Mouse (Mus musculus) intestine, embryonic 14.5 days (tissue): ENCODE results near the gene Ccdc6. TPM values are rescaled to one million over a fixed set of nuclear protein-coding genes. Genes with fewer than 3 reads are reported as not detected.

Experiments used
- ATAC-seq: fragments of 200-750 bp; cut with Nextera tagmentation; replicated peaks from 2 replicates; pipeline ENCODE4 v1.8.0; 2017; ENCODE audit warnings: low read depth, moderate number of reproducible peaks, moderate TSS enrichment, moderate library complexity; ENCODE audit not compliant: low FRiP score, low TSS enrichment
- DNase-seq: peaks from one replicate; pipeline ENCODE4 v3.0.0-alpha.2; 2018; ENCODE audit warnings: low spot score
- H3K27ac ChIP-seq: fragments of 300-500 bp; sonication (generic); 2 replicates; pipeline ENCODE4 v1.5.1; 2014; ENCODE audit warnings: low read depth, mild to moderate bottlenecking, control low read depth
- H3K27me3 ChIP-seq: fragments of 300-500 bp; sonication (generic); replicated peaks from 2 replicates; pipeline ENCODE4 v1.6.1; 2014; ENCODE audit warnings: low read length, control low read depth; ENCODE audit not compliant: control insufficient read depth, insufficient read depth
- H3K36me3 ChIP-seq: fragments of 300-500 bp; sonication (generic); 2 replicates; pipeline ENCODE4 v1.6.1; 2014; ENCODE audit warnings: low read length, control low read depth; ENCODE audit not compliant: control insufficient read depth, insufficient read depth
- H3K4me1 ChIP-seq: fragments of 300-500 bp; sonication (generic); replicated peaks from 2 replicates; pipeline ENCODE4 v1.6.1; 2014; ENCODE audit warnings: low read length, control low read depth, mixed read lengths; ENCODE audit not compliant: control insufficient read depth, insufficient read depth
- H3K4me2 ChIP-seq: fragments of 300-500 bp; sonication (generic); 2 replicates; pipeline ENCODE4 v1.6.1; 2014; ENCODE audit warnings: low read length
- H3K4me3 ChIP-seq: fragments of 300-500 bp; sonication (generic); 2 replicates; pipeline ENCODE4 v1.5.1; 2014; ENCODE audit warnings: low read depth, low read length, control low read depth, mixed read lengths
- H3K9ac ChIP-seq: fragments of 300-500 bp; sonication (generic); 2 replicates; pipeline ENCODE4 v1.6.1; 2014; ENCODE audit warnings: mild to moderate bottlenecking, low read length
- H3K9me3 ChIP-seq: fragments of 300-500 bp; sonication (generic); 2 replicates; pipeline ENCODE4 v1.6.1; 2016; ENCODE audit warnings: low read length, control low read depth; ENCODE audit not compliant: control insufficient read depth
- WGBS: fragments of 180-500 bp; shearing (Covaris S2); extraction: QIAGEN DNeasy Blood & Tissue Kit; methylation state at CpG from one replicate; pipeline ENCODE4 v1.1.7; 2014; 5-methylcytosine and 5-hydroxymethylcytosine counted together
- polyA plus RNA-seq: library from polyadenylated mRNA; unstranded; fragments of >200 nt; fragmentation: Nextera tagmentation; extraction: Ambion mirVana; gene quantifications from 2 replicates; pipeline ENCODE4 v1.2.1, GENCODE M21; 2014

Gene Ccdc6
- polyA plus RNA-seq, 1 experiment from 2014 or later = 23.7 TPM

DNA sequence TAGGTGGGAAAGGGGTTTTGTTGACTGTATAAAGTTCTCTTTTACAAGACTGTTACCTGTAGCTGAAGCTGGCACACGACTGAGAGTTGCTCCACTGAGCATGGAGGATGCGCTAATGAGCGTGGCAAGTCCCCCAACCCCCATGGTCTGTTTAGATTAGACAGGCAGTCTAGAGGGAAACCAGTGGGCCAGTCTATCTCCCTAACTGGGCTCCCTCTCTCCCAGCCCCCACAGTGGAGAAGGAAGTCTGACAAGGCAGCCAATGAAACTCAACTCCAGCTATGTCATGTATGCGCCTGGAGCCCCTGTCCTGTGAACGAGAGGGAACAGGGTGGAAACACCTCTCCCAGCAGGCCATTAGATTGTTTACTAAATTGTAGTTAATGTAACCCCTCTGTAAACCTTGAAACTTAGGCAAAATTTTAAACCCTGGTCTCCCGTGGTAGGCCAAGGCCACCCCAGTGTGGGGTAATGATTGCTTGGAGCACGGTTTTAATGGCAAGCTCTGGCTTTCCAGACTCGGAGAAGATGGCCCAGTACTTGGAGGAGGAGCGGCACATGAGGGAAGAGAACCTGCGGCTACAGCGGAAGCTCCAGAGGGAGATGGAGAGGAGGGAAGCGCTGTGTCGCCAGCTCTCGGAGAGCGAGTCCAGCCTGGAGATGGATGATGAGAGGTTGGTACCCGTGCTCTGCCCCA is 77.7 kb downstream of the Ccdc6 start:
- no peak overlapping the region for H3K4me3 ChIP-seq
- no peaks in the 10 kb centered on the region for H3K27me3 ChIP-seq
- H3K9me3 ChIP-seq = no peaks in the 10 kb centered on the region
- no peak overlapping the region for H3K27ac ChIP-seq
- H3K4me2 ChIP-seq = no peak overlapping the region
- WGBS = 58% methylated on average over 16 of the region's 16 CpGs
- no peak for DNase-seq
- peaks cover 63% of the 10 kb centered on the region for H3K36me3 ChIP-seq
- H3K4me1 ChIP-seq = 0 out of 2 replicates have a peak, but pooled peaks cover 3% of the 10 kb centered on the region
- H3K9ac ChIP-seq = no peak overlapping the region
- ATAC-seq = no peak

DNA sequence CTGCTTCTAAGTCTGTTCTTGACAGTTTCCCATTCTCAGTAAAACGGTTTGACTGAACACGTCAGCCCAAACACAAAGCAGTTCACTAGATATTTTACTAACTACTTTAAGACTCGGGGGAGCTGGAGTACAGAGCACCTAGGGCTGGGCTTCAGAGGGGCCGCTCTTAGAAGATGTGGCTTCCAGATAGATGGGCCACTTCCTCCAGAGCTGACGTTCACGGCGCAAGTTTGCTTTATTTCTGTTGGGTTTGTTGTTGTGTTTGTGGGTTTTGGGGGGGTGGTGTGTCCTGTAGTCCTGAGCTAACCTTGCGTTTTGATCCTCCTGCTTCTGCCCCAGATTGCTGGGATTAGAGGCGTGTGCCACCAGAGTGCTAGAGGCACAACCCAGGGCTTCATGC is 83.8 kb downstream of the Ccdc6 start:
- Histone ChIP-seq H3K4me1 (no peaks in the 10 kb centered on the region; the same call in 1 of the 2 replicates), H3K4me2 (no peak overlapping the region), H3K4me3 (no peak overlapping the region), H3K36me3 (peaks cover 44% of the 10 kb centered on the region), H3K27me3 (no peaks in the 10 kb centered on the region), H3K27ac (no peak overlapping the region), H3K9ac (no peak overlapping the region), H3K9me3 (no peaks in the 10 kb centered on the region)
- DNase-seq = no peak
- WGBS = 85% methylated on average over 9 of the region's 9 CpGs
- ATAC-seq = no peak

DNA sequence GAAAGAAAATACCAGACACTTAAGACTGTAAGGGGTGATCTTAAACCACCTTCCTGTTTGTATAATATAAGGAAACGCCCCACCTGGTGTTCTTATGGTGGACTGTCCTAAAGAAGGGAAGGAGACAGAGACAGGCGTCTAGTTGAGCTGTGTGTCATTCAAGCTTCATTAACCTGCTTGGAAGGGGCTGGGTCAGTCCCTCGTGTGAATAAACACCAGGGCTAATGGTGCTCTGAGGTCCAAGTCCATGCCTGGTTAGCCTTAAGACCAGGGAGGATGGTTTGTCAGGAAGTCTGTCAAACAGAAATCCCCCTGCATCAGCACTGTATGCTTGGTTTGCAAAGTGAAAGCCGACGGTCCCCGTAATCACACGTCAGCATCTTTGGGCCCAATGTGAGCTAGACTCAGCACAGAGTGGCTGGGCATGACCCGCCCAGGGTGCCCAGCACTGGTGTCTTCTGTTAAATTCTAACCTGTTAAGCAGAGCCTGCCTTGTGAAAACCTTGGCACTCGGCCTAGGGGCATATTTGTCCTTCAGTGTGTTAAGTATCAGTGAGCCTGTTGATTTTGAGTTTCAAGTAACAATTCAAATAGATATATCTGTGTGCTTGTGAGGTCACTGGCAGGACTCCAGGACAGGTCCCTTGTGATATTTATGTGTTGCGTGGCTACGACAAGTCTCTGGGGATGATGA is 84.5 kb downstream of the Ccdc6 start:
- Histone ChIP-seq H3K4me1 (no peaks in the 10 kb centered on the region; the same call in 1 of the 2 replicates), H3K9me3 (no peaks in the 10 kb centered on the region), H3K4me2 (no peak overlapping the region), H3K27ac (no peak overlapping the region), H3K9ac (no peak overlapping the region), H3K4me3 (no peak overlapping the region), H3K27me3 (no peaks in the 10 kb centered on the region), H3K36me3 (peaks cover 38% of the 10 kb centered on the region)
- ATAC-seq (no peak), DNase-seq (no peak)
- WGBS = 79% methylated on average over 11 of the region's 11 CpGs

DNA sequence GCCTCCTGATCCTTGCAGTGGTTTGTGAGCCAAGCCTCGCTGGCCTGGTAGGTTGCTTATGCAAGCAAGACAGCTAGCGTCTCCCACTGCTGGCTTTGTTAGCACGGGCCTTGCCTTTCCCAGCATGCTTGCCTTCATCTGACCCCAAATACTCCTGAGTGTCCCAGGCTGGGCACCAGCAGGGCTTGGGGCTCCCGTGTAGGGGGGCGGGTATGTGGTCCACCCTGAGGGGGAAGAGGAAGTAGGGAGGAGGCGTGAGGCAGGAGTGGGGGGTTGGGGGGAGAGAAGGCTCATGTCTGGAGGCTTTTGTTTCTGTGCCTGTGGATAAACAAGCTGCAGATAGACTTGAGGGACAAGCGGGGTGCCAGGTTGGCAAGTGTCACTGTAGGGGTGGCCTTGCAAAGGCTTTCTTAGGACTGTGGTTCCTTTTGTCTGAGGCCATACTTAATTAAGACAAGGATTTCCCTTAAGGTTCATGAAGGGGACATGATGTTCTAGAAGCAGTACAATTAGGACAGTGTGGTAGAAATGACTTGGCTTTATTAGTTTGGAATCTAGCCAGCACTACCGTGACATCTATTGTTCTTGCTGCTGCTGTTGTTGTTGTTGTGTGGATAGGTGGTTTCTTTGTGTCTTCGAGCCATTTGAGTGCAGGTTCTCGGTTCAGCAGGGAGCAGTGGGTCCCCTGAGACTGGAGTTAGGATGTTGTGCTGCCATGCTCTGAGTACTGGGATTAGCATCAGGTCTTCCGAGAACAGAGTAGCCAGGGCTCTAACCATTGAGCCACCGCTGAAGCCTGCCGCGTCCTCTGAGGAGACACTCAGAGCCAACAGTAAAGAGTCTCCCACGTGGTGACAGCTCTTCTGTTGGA is 86.5 kb downstream of the Ccdc6 start:
- DNase-seq = no peak
- Histone ChIP-seq H3K9me3 (no peaks in the 10 kb centered on the region), H3K27me3 (no peaks in the 10 kb centered on the region), H3K9ac (no peak overlapping the region), H3K4me2 (no peak overlapping the region), H3K27ac (no peak overlapping the region), H3K36me3 (peaks cover 40% of the 10 kb centered on the region), H3K4me1 (no peaks in the 10 kb centered on the region; the same call in 1 of the 2 replicates), H3K4me3 (no peak overlapping the region)
- 76% methylated on average over 15 of the region's 15 CpGs for WGBS
- no peak for ATAC-seq

DNA sequence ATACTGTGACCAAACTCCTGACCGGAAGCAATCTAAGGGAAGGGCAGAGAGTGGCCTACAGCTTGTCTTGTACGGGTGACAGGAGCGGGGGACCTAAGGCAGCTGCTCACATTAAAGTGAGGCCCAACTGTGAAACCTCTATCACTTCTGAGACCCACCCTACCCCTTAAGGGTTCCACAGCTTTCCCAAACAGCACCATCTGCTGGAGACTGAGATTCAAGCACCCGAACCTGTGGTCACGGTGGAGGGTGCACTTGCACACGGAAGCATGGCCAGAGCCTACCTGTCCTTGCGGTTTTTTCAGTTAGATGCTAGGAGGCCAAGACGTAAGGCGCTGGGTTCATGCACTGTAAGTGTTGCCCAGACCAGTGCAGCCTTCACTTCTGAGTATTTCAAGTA is 89.2 kb downstream of the Ccdc6 start:
- H3K27ac ChIP-seq = no peak overlapping the region
- DNase-seq (no peak), ATAC-seq (no peak; the same call in 1 of the 2 replicates)
- 69% methylated on average over 9 of the region's 9 CpGs for WGBS
- H3K9me3 ChIP-seq = no peaks in the 10 kb centered on the region
- H3K4me1 ChIP-seq = no peaks in the 10 kb centered on the region; the same call in 1 of the 2 replicates
- H3K4me3 ChIP-seq = no peak overlapping the region
- peaks cover 50% of the 10 kb centered on the region for H3K36me3 ChIP-seq
- no peak overlapping the region for H3K9ac ChIP-seq
- no peaks in the 10 kb centered on the region for H3K27me3 ChIP-seq
- no peak overlapping the region for H3K4me2 ChIP-seq

DNA sequence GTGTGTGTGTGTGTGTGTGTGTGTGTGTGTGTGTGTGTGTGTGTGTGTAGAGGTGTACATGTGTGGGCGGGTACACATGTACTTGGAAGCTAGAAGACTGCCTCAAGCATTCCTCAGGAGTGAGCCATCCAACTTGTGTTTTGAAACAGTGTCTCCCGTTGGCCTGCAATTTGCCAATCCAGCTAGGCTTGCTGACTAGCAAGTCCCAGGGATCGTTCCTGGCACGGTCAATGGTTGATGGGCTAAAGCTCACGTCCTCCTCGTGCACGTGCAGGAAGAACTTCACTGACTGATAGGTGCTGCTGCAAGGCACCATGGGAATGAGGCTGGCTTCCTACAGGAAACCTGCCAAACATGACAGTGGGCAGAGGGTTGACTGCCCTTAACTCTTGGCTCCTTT is 89.7 kb downstream of the Ccdc6 start:
- Histone ChIP-seq H3K4me1 (no peaks in the 10 kb centered on the region; the same call in 1 of the 2 replicates), H3K9me3 (no peaks in the 10 kb centered on the region), H3K27ac (no peak overlapping the region), H3K4me2 (no peak overlapping the region), H3K27me3 (no peaks in the 10 kb centered on the region), H3K36me3 (peaks cover 50% of the 10 kb centered on the region), H3K9ac (no peak overlapping the region), H3K4me3 (no peak overlapping the region)
- 90% methylated on average over 7 of the region's 7 CpGs for WGBS
- DNase-seq (no peak), ATAC-seq (no peak; the same call in 1 of the 2 replicates)

DNA sequence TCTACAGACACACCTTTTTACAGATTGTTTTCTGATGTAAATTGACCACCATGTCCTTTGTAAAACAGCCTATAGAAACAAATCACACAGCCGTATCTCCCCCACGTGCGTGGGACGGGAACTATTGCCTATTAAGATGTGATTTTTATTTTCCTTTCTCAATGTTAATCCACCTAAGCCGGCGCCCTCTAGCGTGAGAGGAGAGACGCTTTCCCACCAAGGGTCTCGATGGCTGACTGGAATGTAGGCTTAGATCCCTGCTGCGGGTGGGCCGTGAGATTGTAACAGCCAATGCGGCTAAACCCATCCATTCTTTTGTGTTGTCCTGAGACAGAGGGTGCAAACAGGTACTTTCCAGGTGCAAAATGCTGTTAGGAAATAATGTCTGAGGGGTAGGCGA is 92.9 kb downstream of the Ccdc6 start:
- Histone ChIP-seq H3K27me3 (no peaks in the 10 kb centered on the region), H3K4me1 (no peaks in the 10 kb centered on the region), H3K9ac (no peak overlapping the region), H3K4me3 (no peak overlapping the region), H3K4me2 (no peak overlapping the region), H3K9me3 (no peaks in the 10 kb centered on the region), H3K27ac (no peak overlapping the region), H3K36me3 (peaks cover 53% of the 10 kb centered on the region)
- DNase-seq (no peak), ATAC-seq (no peak)
- 87% methylated on average over 13 of the region's 13 CpGs for WGBS

DNA sequence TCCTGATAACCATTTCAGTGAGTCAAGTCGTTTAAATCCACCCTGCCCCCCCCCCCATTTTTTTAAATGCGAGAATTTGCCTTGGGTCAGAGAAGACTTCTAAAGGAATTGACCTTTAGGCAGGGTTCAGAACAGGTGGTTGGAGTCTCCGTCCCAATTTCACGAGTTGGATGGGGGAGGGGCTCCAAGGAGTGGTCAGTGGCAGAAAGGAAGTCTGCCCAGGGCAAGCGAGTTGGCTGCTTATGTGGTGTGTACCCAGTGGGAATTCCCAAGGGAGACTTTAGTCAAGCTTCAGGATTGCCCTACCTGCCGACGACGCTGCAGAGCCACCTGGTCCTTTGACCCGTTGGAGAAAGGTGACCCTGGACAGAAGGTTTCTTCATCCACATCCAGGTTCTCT is 97.4 kb downstream of the Ccdc6 start:
- H3K27me3 ChIP-seq = no peaks in the 10 kb centered on the region
- no peak overlapping the region for H3K9ac ChIP-seq
- H3K36me3 ChIP-seq = peaks cover 24% of the 10 kb centered on the region
- H3K4me1 ChIP-seq = peaks cover 5% of the 10 kb centered on the region; the same call in 1 of the 2 replicates
- H3K9me3 ChIP-seq = no peaks in the 10 kb centered on the region
- ATAC-seq (no peak), DNase-seq (no peak)
- no peak overlapping the region for H3K4me3 ChIP-seq
- H3K27ac ChIP-seq = no peak overlapping the region
- WGBS = 66% methylated on average over 9 of the region's 9 CpGs
- no peak overlapping the region for H3K4me2 ChIP-seq
